Mouse (Mus musculus): Measurements from ENCODE around the gene Bend6.
"Not testable (repeated sequence)": the region's sequence is repeated elsewhere in the genome, so short reads cannot be mapped to it uniquely, and the experiment has no call there.

Gene Bend6

DNA sequence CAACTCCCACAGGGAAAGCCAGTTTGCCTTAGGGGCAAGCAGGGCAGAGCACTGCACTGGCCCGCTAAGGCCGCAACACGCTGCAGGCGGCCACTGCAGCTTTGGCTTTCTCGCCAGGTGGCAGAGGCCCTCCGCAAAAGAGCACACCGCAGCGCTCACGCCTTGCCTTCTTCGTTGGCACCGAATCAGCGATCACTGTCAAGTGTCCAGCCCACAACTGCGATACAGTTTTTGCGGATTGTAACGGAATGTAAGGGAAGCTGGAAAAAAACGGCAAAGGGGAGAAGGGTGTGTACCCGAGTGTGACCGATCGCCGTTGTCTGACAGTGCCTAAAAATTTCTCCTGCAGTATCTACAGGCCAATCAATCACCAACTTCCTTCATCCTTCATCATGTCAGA, 689 bp downstream of the Bend6 start:
- DNase-seq (ENCODE audit: low spot score in 2 of 2): no peak

DNA sequence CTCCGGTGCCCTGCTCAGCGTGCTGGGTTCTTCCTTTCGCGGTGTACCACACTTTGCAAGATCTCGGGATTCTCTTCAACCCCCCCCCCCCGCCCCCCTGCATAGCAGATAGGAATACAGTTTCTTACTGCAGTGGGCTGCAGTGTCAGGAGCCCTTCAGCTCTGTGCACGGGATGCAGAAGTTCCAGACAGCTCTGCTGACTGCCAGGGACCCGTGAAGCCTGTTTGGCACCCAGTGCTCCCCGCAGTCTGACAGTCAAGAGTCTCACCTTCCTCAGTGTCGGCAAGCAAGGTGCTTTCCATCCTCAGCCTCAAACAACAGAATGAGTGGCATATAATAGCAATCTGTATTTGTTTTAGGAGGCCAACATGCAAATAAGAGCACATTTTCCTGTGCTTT, 1.4 kb downstream of the Bend6 start:
- no peak for DNase-seq (ENCODE audit: low spot score in 2 of 2)

DNA sequence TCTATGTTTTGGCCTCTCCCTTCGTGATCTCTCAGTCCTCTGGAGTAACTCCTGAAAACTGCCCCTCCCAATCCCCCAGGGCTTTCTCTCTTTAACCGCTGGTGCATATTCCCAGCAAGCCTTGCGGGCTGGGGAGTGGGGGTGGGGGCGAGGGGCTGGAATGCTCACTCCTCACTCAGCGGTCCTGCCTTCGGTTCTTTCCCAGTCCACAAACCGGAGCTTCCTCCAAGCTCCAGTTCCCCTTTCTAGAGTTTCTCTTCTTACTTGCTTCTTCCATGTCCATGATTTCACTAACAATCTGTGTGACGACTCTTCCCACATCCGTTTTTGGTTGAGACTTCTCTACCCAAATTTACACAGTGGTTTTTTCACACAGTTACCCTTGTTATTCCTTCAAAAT, 4.0 kb downstream of the Bend6 start:
- DNase-seq (ENCODE audit: low spot score in 2 of 2): no peak

DNA sequence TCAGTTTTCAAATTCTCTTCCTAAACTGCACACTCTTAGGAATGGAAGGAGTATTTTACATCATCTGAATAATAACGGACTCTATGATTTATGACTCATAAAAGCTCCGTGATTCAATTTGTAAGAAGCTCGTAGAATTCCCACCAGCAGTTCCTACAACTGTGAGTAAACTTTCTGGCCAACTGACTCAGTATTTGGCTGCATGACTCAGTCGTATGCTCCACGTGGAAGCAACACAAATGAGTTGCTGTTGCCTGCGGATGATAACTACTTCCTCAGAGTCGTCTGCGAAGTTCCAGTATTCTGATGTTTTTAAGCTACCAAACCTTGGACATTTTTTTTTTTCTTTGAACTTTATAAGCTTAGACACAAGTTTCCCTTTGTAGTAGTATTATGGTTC, 7.4 kb downstream of the Bend6 start:
- DNase-seq (ENCODE audit: low spot score in 2 of 2): no peak

DNA sequence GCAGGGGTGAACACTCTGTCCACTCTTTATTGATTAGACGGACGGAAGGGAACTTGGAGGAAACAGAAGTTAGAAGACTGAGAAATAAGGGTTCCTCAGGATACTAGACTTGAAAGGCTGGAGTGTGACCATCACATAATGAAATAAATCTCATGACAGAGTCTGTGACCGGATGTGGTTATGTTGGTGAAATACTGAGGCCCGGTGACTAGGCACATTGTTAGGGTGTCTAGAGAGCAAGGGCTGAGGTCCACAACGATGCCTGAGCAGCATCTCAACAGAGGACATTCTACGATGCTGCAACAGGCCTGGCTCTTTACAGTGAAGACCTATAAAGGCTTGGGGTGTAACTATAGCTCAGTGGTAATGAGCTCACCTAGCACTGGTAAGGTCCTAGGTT, 9.2 kb downstream of the Bend6 start:
- no peak for DNase-seq (ENCODE audit: low spot score in 2 of 2)

DNA sequence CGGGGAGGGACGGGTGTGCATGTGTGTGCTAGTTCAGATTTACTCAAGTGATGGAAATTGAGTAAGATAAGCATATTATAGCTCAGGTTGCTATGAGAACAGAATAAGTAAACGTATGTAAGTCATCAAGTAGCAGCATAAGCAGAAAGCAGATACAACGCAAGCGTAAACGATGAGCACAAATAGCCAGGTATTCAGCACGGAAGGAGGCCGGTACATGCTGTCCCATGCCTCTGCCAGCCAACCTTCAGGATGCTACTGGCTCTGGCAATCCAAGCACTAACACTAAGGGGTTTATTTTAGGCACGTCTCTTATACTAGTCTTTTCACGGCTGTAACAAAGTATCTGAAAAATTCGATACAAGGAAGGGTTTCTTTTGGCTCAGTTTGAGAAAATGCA, 10.2 kb downstream of the Bend6 start:
- no peak for DNase-seq (ENCODE audit: low spot score in 2 of 2)

DNA sequence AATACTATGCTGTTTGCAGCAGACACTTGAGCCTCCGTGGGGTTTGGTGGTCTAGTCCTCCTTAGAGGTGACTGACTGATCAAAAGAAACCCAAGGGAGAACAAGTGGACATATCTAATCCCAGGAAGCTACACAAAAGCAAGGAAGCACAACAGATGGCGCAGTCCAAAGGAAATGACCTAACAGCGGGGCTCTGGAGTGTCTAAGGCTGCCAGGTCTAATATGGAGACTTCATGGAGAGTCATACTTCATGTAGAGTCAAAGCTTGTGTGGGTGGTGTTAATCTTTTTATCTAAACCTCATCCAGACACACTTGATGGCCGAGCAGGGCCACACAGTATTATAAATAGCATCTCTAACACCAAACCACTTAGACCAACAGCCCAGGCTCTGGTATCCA, 10.9 kb downstream of the Bend6 start:
- no peak for DNase-seq (ENCODE audit: low spot score in 2 of 2)

DNA sequence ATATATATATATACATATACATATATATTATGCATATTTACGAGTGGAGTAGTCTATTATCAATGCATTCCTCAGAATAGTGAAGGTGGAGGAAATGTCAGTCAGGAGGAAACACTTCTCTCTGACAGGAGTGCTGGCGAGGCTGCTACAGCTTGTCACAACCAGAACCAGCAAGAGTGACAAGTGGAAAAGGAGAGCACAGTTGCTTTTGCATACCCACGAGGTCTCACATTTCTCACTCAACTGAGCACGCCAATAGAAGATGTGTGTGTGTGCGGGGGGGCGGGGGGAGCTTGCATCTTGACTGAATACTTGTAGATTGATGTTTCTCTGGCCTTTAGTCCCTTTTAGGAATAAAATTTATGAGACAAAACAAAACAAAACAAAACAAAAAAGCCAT, 11.5 kb downstream of the Bend6 start:
- no peak for DNase-seq (ENCODE audit: low spot score in 2 of 2)

DNA sequence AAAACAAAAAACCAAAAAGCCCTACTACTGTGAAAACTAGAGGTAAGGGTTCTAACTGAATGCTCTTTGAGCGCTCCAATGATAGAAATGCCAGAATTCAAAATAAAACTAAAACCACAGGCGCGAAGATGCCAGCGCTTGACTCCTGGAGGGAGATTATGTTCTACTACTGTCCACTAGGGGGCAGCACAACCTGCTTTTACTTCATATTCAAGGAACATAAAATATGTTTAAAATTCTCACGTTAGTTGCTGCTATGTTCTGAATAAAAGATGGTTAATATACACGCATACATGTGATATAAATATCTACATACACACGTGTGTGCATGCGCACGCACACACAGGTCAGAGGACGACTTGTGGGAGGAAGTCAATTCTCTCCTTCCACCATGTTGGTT, 14.8 kb downstream of the Bend6 start:
- peak in 1 of 2 experiments; percentile 32 for DNase-seq (ENCODE audit: low spot score in 2 of 2)

DNA sequence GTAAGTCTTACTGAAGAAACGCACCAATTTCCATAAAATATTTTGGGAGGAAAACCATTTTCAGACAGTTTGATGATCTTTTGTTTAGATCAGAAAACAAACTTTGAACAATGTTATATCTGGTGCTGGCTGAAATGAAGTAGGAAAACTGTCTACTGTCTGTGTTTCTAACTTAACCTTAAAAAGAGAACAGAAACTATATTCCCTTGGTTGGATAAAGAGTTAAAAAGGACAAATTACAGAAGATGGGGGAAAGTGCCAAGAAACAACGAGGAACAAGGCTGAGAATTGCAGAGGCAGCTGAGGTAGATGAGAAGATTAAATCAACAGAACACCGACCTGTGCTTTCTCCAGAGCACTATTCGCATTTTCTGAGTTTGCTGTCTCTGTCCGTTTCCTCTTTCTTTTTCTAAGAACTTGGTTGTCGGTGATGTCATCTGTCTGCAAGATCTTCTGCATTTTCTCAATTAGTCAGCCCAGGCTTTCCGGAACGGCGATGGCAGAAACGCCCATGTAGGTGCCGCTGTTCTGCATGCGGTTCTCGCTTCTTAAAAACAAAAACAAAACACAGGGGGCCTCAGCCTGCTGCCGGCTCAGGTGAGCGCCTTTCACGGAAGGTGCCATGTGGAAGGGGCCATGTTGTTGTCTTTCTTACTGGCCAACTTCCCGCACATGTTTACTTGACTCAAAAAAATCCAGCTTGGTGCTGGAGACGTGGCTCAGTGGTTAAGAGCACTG, 24.3 kb downstream of the Bend6 start:
- DNase-seq (ENCODE audit: low spot score in 2 of 2): peak; percentile 10 to 14

DNA sequence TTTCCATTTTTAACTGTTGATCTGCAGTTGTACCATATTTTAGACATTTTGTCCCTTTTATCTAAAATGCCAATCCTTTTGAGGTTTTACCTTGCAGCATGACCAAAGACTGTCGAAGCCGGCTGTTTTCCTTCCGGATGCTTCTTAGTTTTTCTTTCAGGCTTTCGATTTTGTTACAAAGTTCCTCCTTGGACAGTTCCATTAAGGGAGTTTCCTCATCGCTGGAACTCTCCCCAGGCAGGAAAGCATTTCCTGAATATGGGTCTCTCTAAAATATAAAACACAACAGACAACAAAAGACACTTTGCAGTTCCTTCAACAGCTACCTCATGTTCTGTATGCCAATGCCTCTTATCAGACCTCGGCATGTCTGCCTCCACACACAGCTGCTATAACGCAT, 29.4 kb downstream of the Bend6 start:
- DNase-seq (ENCODE audit: low spot score in 2 of 2): no peak

DNA sequence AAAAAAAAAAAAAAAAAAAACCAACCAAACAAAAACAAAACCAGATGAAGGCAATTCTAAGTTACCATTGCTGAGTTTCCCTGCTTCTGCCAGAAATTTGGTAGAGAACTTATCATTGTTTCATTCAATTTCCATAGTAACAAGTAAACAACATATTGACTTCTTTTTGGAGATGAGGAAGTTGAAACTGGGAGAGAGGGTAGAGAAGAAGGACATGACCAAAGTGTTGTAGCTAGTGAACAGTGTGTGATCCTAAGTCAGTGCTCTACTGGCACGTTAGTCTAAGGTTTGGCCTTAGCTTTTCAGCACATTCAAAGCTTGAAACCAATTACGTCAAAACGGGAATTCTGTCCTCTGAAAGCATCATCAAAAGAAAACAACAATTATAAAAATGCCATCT, 31.2 kb downstream of the Bend6 start:
- DNase-seq (ENCODE audit: low spot score in 2 of 2): no peak

DNA sequence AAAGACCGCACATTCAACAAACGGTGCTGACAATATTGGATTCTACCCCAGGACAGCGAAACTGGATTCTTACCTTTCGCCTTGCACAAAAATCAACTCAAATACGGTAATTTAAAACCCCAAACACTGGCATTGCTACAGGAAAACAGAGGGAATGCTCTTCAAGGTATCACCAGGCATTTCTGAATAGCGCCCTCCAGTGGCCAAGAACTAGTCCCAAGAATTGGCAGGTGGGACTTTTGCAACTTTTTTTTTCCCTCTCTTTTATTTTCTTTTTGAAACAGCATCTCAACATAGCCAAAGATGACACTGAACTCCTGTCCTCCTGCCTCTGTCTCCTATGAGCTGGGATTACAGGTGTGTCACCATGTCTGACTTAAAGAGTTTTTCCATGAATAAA, 31.9 kb downstream of the Bend6 start:
- no peak for DNase-seq (ENCODE audit: low spot score in 2 of 2)

DNA sequence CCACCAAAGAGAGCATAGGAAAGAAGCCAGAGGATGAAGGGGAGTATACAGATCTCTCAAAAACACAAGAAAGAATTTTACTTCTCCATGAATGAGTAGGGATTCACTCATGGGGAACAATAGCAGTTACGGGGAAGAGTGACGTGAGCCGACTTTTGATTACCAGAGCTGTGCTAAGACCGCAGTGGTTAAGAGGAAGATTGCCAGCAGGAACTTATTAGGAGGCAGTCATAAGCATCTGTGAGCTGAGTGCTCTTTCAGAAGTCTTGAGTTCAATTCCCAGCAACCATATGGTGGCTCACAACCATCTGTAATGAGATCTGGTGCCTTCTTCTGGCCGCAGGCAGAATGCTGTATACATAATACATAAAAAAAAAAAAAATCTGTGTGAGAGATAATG, 34.1 kb downstream of the Bend6 start:
- DNase-seq (ENCODE audit: low spot score in 2 of 2): no peak

DNA sequence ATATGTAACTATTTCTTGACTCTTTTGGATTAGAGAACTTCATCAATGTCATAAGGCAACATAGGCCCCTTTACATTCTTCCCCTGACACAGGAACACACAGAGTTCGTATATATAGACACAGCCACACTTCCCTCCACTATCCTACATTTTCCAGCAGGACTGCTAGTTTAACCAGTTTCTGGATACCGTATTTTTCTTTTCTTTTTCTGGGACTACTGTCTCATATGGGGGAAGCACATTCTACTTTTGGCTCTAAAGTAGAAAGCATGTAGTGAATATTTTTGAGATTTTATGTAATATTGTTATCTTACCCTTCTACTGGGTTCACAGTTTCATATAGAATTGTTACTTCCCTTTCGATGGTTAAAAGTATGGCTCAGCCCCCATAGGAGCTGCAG, 38.2 kb downstream of the Bend6 start:
- DNase-seq (ENCODE audit: low spot score in 2 of 2): no peak

DNA sequence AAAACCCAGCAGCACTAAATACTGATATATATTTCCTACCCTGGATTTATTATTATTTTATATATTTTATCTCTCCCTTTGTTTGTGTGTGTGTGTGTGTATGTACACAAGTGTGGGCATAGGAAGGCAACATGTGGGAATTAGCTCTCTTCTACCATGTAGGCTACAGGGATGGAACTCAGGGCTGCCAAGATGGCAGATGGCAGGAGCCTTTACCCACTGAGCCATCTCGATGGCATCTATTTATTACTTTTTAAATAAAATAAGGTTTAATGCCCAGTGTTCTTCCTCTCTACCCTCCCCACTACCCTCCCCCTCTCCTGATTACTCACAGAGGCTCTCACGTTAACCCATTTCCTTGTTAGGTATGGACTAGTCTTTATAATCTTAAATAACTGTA, 38.6 kb downstream of the Bend6 start:
- DNase-seq (ENCODE audit: low spot score in 2 of 2): no peak

DNA sequence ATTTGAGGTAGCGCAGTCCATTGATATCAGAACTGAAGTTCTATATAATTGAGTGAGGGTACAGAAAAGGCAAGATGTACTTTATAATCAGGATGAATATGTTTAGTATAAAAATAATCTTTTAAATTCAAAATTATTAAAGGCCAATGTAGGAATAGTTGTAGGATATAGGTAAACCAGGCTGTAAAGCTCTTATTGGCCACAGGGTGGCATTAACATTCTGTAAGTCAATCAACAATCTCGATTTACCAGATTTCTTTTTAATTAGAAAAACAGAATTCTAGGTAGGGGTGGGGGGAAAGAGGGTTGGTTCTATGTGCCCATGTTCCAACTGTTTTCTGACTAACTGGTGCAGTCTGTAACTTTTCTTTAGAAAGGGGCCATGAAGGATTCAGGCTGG, 60.8 kb downstream of the Bend6 start:
- DNase-seq (ENCODE audit: low spot score in 2 of 2): no peak

DNA sequence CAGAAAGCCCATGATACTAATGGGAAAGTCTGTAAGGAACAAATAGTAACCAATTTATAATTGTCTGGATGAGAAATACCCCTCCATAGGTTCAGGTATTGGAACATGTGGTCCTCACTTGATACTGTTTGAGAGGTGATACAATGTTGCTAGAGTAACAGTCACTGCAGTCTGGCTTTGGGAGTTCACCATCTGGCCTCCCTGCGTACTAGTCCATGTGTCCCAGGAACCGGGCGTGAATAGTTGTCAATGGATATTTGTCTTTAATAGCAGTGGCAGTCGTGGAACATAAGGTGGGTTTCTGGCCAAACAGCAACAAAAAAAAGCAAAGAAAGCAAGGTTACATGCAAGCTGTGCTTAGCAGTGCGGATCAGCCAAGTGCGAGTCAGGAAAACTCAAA, 63.8 kb downstream of the Bend6 start:
- DNase-seq (ENCODE audit: low spot score in 2 of 2): no peak

DNA sequence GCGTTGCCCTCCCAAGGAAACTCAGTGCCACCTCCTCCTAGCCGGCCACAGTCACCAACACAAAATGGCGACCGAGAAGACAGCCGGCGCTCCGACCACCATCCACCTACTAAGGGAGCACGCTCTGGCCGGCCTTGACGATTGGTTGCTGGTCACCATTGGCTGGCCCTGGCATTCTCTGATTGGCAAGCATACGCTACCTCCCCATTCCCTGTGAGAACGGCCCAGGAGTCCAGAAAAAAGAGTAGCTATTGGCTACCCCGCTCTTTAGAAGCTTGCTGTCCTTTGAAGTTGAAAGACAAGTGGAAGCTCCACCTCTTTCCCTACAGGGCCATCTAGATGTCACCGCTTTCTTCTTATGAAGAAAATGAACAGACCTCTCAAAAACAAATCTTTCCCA, 68.7 kb downstream of the Bend6 start:
- DNase-seq (ENCODE audit: low spot score in 2 of 2): not testable (repeated sequence)

DNA sequence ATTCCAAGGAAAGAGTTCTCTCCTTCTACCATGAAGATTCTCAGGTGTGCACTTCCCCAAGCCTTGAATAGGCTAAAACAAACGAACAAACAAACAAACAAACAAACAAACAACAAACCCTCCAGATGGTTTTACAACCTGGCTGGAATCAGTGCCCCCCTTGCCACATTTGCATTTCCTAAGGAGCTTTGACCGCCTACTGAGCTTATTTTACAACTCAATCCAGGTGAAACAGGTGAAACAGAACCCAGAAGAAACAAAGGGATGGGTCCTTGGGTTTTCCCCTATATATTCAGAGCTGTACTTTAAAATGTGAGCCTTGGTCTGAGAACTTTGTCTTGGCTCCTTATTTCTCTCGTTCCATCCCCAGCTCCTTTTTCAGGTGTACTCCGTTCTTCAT, 77.0 kb downstream of the Bend6 start:
- no peak for DNase-seq (ENCODE audit: low spot score in 2 of 2)

DNA sequence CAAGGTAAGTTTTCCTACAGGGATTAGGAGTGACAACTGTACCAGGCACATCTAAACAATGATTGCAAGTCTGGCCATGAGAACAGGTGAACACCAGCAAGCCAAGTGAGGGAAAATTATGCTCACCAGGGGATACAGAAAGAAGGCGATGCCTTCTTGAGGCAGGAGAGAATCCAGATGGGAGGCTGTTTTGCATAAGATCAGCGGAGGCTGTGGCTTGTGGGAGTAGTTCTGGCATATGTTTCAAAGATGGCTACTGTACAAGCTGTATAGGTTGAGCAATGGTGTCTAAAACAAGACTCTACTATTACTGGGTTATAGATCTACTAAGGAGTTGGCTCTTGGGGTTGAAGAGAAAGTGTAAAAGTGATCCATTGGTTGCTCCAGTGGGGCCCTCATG, 89.7 kb downstream of the Bend6 start:
- no peak for DNase-seq (ENCODE audit: low spot score in 2 of 2)

DNA sequence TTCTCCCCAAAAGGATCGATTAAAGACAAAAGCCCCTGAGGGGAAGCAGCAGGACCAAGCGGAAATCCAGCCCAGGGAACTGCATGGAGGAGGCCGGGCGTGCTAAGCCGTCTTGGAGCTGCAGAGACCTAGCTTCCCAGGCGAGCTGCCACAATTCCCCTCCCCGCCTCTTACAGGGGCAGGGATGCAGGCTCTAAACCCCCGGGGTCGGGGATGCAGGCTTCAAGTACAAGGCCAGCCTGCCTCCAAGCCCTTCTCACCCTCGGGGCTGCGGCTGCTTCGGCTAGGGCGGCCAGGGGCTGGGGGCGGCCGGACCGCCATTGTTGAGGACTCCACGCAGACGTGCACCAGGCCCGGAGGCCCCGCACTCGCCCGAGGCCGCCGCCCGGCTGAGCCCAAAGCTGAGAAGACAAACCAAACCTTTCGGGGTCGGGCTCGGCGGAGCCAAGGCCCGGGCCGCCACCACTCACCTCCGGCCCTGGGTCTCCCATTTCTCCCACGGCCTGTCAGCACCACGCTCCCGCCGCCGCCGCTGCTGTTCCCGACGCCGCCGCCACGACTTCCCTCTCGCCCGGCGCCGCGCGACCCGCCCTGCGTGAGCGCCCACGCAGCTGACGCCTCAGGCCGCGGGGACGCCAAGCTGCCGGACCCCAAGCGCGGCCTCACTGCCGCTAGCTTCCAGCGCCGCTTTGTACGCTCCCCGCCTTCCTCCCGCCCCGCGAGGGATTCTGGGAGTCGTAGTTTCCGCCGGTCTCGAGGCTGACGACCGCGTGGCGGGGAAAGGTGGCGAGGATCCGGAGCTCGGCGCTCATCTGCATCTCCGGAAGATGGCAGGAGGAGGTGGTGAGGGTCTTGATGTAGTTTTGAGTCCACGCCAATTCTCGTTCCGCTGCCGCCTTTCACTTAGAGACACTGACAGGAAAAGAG, 93.5 kb downstream of the Bend6 start, which contains the start of gene Zfp451:
Gene Zfp451 (minus strand): TSS at position 728 of the 927 bp plus-strand sequence.
- peak; percentile 84 to 89 for DNase-seq (ENCODE audit: low spot score in 2 of 2)

DNA sequence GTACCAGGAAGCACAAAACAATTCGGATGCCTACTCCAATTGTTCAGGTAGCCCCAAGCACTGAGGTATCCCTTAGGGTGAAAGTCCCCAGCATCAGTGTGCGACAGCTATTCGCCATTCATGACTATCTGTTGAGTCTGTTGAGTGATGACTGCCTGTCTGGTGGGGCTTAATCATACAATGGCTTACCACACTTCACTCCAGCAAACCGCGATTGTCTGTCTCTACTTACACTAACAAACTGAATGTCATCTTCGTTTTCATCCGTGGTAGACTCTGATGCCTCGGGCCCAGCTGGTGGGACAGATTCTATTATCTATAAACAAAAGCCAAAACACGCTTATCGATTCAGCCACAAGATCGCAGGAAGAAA, 94.1 kb downstream of the Bend6 start:
- peak in 1 of 2 experiments; percentile 18 for DNase-seq (ENCODE audit: low spot score in 2 of 2)

Measured in frontal cortex, postnatal 14 days (tissue).